Mouse (Mus musculus) cerebellum, adult 18-20 months (tissue): ENCODE results near the gene Rad54l.

Experiments
- DNase-seq, 2 experiments: peaks; one replicate each; pipeline ENCODE4 v3.0.0; 2021

Rad54l gene

GRCm38 (mm10) chr4:116123602-116124519, at the start of gene Rad54l, which contains the start of gene Pomgnt1:
Gene Rad54l (minus strand): TSS chr4:116123690.
Gene Pomgnt1 (plus strand): TSS chr4:116123840.
- DNase-seq, result peak; percentile 74 to 81

GRCm38 (mm10) chr4:116173072-116173471, 49.6 kb upstream of the Rad54l start, which contains the start of the genes 1700042G07Rik and Gm49337:
Gene 1700042G07Rik (plus strand): TSS chr4:116173372.
Gene Gm49337 (plus strand): TSS chr4:116173384.
- peak in 1 of 2 experiments; percentile 41 for DNase-seq

DNA sequence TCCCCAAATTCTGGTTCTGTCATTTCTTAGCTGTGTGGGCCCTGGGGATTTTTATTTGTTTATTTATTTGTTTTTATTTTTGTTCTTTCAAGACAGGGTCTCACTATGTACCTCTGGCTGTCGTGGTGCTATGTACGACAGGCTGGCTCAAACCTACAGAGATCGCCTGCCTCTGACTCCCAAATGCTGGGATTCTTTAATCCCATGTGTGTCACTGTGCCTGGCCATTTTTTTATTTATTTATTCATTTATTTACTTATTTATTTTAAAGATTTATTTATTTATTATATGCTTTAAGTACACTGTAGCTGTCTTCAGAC, 45.8 kb upstream of the Rad54l start:
- no peak for DNase-seq

- peak; percentile 90 to 91 for DNase-seq
Observed at GRCm38 (mm10) chr4:116168617-116169352, 45.3 kb upstream of the Rad54l start.

DNA sequence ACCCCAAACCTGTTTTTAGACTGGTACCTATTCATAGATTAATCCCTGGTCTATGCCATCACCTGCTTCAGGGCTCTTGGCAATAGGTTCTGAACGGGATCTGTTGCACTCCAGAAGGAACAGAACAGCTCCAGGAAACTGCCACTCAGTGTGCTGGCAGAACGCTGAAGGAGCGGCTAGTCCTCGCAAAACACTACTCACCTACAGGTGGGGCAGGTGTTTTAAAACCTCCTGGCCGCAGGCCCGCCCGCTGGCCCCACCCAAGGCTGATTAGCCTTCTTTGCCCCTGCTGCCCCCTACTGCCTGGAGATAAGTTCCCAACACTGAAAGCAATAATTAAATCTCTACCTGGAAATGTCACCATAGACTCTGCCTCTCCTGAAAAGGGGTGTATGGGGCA, 43.9 kb upstream of the Rad54l start, which contains the start of gene Tspan1:
Gene Tspan1 (minus strand): TSS at position 198 of the 400 bp plus-strand sequence.
- peak; percentile 58 to 61 for DNase-seq

GRCm38 (mm10) chr4:116165708-116166407, 42.4 kb upstream of the Rad54l start:
- DNase-seq, result no peak

GRCm38 (mm10) chr4:116164759-116165554, 41.5 kb upstream of the Rad54l start:
- DNase-seq, result no peak

DNA sequence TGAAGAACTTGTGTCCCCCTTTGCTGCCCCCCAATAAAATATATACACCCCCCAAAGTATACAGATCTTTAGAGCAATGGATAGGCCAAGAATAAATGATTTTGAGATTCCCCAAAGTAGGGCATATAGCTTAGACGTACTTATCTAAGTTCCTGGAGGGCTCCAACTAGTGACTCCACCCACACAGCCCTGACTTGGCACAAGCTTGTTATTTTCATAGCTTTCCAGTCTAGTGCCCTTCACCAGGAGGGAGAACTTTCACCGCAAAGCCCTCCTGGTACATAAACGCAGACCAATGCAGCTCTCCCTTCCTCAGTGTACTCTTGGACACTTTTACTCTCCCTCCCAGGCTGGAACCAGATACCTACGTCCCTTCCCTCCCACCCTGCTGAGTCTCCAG, 38.7 kb upstream of the Rad54l start:
- no peak for DNase-seq

- DNase-seq, result no peak
Observed at GRCm38 (mm10) chr4:116160769-116161168, 37.3 kb upstream of the Rad54l start.

DNA sequence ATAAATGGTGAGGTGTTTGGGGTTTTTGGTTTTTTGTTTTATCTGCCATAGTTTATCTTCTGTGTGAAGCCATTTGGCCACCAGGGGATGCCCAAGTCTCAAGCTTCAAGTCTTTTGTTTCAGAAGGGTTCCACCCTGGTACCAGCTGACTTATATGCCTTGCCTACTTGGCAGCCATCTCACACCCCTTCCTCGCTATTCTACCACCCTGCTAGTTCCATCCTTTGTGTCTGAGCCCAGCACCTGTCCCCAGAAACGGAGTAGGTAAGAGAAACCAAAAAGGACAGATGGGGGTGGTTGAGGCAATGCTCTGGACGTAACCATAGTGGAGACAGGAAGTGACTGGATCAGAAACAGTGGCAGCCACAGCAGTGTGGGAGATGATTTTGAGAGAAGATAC, 36.4 kb upstream of the Rad54l start:
- DNase-seq, result peak; percentile 42 to 55

GRCm38 (mm10) chr4:116157882-116158281, 34.4 kb upstream of the Rad54l start:
- no peak for DNase-seq

DNA sequence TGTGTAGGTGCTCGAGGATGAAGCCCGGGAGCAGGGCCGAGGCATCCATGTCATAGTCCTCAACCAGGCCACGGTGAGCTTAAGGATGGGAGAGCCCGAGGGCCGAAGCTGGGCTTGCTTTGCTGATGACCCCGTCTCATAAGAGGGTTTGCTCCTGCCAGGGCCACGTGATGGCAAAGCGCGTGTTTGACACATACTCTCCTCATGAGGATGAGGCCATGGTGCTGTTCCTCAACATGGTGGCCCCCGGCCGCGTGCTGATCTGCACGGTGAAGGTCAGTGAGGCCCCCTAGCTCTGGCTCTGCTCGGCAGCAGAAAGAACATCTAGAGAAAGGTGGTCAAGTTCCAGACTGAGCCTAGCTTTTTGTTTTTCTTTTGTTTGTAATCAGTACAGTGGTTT, 29.2 kb upstream of the Rad54l start:
- DNase-seq, result no peak

DNA sequence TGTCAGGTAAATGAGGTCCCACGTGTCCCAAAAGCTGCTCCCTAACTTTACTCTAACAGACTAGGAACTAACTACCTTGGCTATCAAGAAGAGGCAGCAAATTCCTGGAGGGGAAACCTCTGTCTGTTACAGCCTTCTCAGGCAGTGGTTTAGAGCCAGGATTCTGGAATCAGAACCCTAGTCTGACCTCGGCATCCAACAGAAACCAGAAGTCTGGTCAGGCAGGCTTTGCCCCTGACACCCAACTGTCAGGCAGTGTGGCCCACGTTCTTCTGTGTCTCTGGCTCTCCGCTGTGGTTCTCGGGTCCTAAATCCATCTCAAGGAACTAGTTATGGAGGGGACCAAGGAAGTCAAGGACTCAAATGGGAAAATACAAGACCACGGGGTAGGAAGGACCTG, 27.7 kb upstream of the Rad54l start, which contains the start of gene Lurap1:
Gene Lurap1 (minus strand): TSS at position 101 of the 400 bp plus-strand sequence.
- no peak for DNase-seq

DNA sequence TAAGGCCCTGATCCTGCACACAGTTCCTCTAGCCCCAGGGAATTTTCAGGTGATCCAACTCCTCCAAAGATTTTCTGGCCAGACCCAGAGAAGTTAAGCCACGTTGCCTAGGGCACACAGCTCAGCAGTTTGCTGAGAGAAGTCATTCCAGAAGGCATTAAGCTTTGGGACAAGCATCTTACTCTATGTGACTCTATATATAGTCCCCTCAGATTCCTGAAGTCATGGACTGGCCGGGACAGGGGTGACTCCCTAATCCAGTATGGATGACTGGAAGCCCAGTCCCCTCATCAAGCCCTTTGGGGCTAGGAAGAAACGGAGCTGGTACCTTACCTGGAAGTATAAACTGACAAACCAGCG, 27.4 kb upstream of the Rad54l start:
- no peak for DNase-seq

DNA sequence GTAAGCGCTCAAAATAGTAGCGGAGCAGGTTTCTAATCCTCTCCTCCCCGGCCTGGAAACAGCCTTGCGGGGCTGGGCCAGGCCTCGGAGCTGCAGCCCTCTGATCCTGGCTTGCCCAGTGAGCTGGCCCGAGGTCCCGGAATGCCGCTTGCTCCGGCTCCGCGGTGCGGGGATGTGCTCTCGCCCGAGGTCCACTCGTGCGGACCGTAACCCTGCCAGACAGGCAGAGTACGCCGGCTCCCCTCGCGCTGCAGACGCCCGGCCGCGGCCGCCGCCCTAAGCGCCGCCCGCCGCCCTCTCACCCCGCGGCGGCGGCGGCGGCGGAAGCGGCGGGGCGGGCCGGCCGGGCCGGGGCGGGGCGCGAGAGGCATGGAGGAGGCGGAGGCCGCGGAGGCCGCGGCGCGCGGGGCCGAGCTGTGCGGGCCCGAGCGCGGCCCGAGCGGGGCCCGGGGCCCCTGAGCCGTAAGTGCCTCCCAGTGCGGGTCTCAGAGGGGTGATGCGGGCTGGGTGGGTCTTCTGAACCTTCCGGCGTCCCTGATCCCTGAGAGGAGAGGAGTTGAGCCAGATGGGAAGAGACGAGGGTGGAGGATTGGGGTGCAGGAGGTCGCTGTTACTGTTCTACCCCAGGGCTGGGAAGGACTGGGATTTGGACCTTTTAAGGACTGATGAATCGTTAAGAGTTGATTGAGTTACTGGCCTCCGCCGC, 26.8 kb upstream of the Rad54l start:
- peak; percentile 73 to 84 for DNase-seq

- DNase-seq, result no peak
Observed at GRCm38 (mm10) chr4:116149812-116150155, 26.3 kb upstream of the Rad54l start.

DNA sequence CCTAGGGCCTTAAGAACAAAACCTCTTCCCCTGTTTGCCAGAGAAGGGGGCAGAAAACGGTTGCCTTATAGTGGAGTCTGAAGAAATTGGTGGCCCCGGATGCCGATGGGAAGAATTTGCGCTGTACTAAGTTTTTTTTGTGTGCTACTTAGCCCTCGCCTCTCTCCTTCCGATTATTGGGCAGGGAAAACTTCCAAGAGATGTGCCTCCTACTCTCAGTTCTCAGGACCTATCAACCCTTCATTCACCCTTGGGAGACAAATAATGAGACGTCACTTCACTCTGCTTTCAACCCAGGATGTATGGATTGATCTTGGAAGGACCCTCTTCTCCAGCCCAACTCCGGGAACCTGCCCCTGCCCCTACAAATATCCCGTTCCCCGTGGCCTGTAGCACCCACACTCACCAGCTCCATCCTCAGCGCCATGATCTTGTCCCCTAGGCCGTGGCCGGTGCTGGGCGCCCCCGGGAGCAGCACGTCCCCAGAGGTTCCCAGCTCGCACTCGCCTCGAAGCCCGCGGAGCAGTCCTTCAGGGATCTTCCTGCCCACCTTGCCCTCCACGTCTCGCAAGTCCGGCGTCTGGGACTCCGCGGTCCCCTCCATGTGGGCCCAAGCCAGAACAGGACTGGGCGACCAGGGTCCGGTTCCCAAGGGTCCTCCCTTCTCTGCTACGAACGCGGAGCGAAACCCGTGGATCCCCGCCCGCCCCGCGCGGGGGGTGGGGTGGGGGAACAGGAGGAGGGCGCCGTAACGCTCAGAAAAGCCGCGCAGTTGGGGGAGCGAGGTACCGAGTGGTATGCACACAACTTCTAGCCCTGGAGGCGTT, 20.6 kb upstream of the Rad54l start:
- peak; percentile 82 to 88 for DNase-seq

- DNase-seq, result peak; percentile 93 to 96
Observed at GRCm38 (mm10) chr4:116143317-116143811, 19.9 kb upstream of the Rad54l start.

DNA sequence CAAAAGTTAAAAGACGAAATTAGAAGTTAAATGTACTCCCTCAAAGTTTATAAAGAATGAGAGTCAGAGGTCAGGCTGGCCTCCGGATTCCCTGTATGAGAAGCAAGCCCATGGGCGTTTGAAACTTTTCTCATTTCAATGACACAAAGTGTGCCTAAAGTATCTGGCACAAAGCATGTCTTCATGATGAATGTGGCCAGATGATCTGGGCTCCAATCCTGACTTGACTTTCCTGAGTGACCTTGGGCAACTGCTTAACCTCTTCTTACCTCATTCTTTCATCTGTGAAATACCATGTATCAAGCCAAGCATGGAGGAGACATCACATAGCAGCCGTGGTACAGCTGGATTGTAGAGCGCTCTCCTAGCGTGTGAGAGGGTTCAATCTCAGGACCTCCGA, 18.8 kb upstream of the Rad54l start:
- no peak for DNase-seq

GRCm38 (mm10) chr4:116141736-116142135, 18.2 kb upstream of the Rad54l start:
- DNase-seq, result no peak
